Mouse (Mus musculus) spleen, postnatal 10 days (tissue): Measurements from ENCODE around the gene Aco1.
A peak's percentile ranks its signal among the peaks of the same experiment; 100 is the strongest.

Experiments
- DNase-seq, 2 experiments: peaks; one replicate each; pipeline ENCODE4 v3.0.0; 2021 to 2022; ENCODE audit warnings: low spot score in 2 of 2

Aco1 gene

GRCm38 (mm10) chr4:40217910-40218309 is 75.0 kb downstream of the Aco1 start:
- no peak for DNase-seq

- DNase-seq = peak in 1 of 2 experiments; percentile 58
Measured at GRCm38 (mm10) chr4:40218382-40218781, 75.5 kb downstream of the Aco1 start.

- no peak for DNase-seq
Measured at GRCm38 (mm10) chr4:40220437-40220836, 77.6 kb downstream of the Aco1 start.

- DNase-seq = no peak
Measured at GRCm38 (mm10) chr4:40221004-40221760, 78.3 kb downstream of the Aco1 start.

GRCm38 (mm10) chr4:40221876-40222585 is 79.2 kb downstream of the Aco1 start:
- no peak for DNase-seq

- DNase-seq = no peak
Measured at GRCm38 (mm10) chr4:40226095-40226494, 83.2 kb downstream of the Aco1 start.

- no peak for DNase-seq
Measured at GRCm38 (mm10) chr4:40227131-40227530, 84.2 kb downstream of the Aco1 start.

GRCm38 (mm10) chr4:40227886-40228285 is 85.0 kb downstream of the Aco1 start:
- DNase-seq = no peak

GRCm38 (mm10) chr4:40229723-40230122 is 86.8 kb downstream of the Aco1 start:
- no peak for DNase-seq

- no peak for DNase-seq
Measured at GRCm38 (mm10) chr4:40233062-40233664, 90.3 kb downstream of the Aco1 start.

GRCm38 (mm10) chr4:40234256-40234655 is 91.4 kb downstream of the Aco1 start:
- DNase-seq = no peak

GRCm38 (mm10) chr4:40236829-40237228 is 93.9 kb downstream of the Aco1 start:
- DNase-seq = peak in 1 of 2 experiments; percentile 23

- DNase-seq = peak in 1 of 2 experiments; percentile 54
Measured at GRCm38 (mm10) chr4:40238483-40239408, 95.9 kb downstream of the Aco1 start.

GRCm38 (mm10) chr4:40239409-40240271 is 96.8 kb downstream of the Aco1 start, which contains the start of gene Ddx58:
Gene Ddx58, minus strand, starts transcription at chr4:40239828.
- DNase-seq = peak; percentile 35 to 37

GRCm38 (mm10) chr4:40240272-40240744 is 97.4 kb downstream of the Aco1 start:
- no peak for DNase-seq

GRCm38 (mm10) chr4:40241928-40242327 is 99.0 kb downstream of the Aco1 start:
- no peak for DNase-seq

GRCm38 (mm10) chr4:40243006-40243405 is 100.1 kb downstream of the Aco1 start:
- DNase-seq = no peak

GRCm38 (mm10) chr4:40244035-40244434 is 101.2 kb downstream of the Aco1 start:
- DNase-seq = peak in 1 of 2 experiments; percentile 35
